Mouse (Mus musculus) small intestine, adult 2 months (tissue): ENCODE measurements around the gene Vav3.

ENCODE experiments used
- CTCF ChIP-seq: fragments of 200-500 bp; IDR thresholded peaks from 2 replicates; pipeline ENCODE4 v1.5.1; 2012; ENCODE audit warnings: low read depth, mild to moderate bottlenecking, control low read depth, inconsistent platforms, low read length, moderate library complexity, mixed read lengths; ENCODE audit not compliant: insufficient replicate concordance, insufficient read length; ENCODE audit errors: extremely low read depth
- POLR2A ChIP-seq: fragments of 200-500 bp; IDR thresholded peaks from 2 replicates; pipeline ENCODE4 v1.6.1; 2012; ENCODE audit warnings: low read depth, mild to moderate bottlenecking, control low read depth, inconsistent platforms, low read length, moderate library complexity

- no peak for TF ChIP-seq CTCF
- no peak for TF ChIP-seq POLR2A
These were observed 99.5 kb downstream of the Vav3 start for GRCm38 (mm10) chr3:109440001-109440400.
